Mouse (Mus musculus) hematopoietic stem cell, adult 5-6 weeks (primary cell): ENCODE data around the gene Trim40. TPM values are rescaled to one million over a fixed set of nuclear protein-coding genes. Genes with fewer than 3 reads are reported as not detected.
A peak's percentile ranks its signal among the peaks of the same experiment; 100 is the strongest.

Experiments
- ATAC-seq, 2 experiments: fragments of 125-278 bp in 1 of 2; replicated peaks in 1 of 2; 2 replicates each; pipeline ENCODE4 v1.8.0; 2016 to 2017; ENCODE audit warnings: inconsistent platforms in 2 of 2, mild to moderate bottlenecking in 2 of 2, moderate number of reproducible peaks in 2 of 2, low read depth in 1 of 2, moderate TSS enrichment in 1 of 2; ENCODE audit not compliant: low FRiP score in 2 of 2, poor library complexity in 2 of 2, severe bottlenecking in 2 of 2, insufficient read depth in 1 of 2, low TSS enrichment in 1 of 2
- total RNA-seq: library from RNA; stranded (forward); fragments of 172-1452, 232-1000 nt; gene quantifications from 2 replicates; pipeline ENCODE4 v1.2.3, GENCODE M21; 2017

Gene Trim40
- total RNA-seq, 1 experiment from 2014 or later, result not detected

GRCm38 (mm10) chr17:36855484-36855883, 34.4 kb downstream of the Trim40 start:
- ATAC-seq, result no peak

- no peak for ATAC-seq
Observed at GRCm38 (mm10) chr17:36851627-36852026, 38.3 kb downstream of the Trim40 start.

DNA sequence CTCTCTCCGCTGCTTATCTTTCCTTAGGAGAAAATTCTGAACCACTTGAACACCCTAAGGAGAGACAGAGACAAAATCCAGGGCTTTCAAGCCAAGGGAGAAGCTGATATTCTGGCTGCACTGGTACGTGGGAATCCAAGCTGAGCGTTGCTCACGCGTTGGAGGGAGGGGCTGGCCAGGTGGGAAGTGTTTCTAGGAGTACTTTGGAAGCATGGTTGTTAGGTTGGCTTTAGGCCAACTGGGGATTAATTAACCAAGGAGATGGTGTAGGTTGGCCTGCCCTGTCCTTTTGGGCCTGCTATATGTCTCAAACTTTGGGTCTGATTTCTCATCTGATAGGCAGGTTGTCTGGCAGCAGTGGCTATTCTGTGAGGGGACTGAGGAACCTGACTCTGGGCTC, 38.7 kb downstream of the Trim40 start:
- ATAC-seq, result no peak

- ATAC-seq, result no peak
Observed at GRCm38 (mm10) chr17:36849992-36850391, 39.9 kb downstream of the Trim40 start.

GRCm38 (mm10) chr17:36848911-36849310, 41.0 kb downstream of the Trim40 start:
- ATAC-seq, result no peak

DNA sequence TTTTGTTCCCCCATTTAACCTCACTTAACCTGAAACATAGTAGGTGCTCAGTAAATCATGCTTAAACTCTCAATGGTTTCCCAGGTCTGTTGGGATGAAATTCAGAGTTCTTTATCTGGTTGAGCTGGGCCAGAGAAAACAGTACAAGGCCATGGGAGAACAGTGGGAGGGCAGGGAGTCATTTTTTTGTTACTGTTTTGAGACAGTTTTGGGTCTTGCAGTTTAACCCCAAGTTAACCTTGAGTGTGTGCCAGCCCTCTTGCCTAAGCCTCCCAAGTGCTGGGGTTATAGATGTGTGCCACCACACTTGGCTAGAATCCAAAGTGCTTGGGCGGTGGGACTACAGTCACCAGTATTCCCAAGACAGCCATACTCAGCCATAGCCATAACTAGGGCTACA, 45.2 kb downstream of the Trim40 start:
- ATAC-seq, result no peak

DNA sequence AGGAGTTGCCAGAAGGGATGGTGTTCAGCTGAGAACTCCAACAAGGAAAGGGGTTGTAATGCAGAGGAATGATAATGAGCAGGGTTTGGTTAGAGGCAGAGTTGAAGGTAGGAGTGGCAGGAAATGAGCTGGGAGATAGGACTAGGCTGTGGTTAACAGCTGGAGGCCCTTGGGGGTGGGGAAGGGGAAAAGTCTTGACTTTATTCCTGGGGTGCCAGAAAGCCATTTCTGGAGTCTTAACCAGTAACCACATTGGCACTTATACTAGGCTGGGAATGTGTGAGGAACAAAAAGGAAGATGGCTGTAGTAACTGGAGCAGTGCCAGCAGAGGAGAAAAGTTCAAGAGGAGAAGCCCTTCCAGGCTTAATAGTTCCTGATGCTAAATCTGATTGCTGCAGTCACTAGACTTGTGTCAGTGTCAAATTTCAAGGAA, 45.6 kb downstream of the Trim40 start:
- ATAC-seq, result peak in 1 of 2 experiments; percentile 52; a peak in 2 of 4 replicates

DNA sequence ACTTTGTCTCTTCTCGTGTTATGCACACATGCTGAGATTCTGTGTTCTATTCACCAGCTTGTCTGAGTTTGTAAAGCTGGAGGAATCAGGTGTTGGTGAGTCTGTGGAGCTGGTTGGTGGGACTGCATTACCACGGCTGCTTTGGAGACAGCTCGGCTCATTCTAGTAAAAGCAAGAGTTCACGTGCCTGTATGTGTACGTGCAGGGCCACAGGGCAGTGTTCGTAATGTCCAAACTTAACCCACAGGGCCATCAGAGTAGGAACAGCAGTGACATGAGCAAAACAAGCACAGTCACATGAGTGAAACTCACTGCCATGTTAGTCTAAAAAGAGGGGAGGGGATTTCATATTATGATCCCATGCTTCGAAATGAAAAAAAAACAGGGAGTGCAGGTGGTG, 46.2 kb downstream of the Trim40 start:
- no peak for ATAC-seq

DNA sequence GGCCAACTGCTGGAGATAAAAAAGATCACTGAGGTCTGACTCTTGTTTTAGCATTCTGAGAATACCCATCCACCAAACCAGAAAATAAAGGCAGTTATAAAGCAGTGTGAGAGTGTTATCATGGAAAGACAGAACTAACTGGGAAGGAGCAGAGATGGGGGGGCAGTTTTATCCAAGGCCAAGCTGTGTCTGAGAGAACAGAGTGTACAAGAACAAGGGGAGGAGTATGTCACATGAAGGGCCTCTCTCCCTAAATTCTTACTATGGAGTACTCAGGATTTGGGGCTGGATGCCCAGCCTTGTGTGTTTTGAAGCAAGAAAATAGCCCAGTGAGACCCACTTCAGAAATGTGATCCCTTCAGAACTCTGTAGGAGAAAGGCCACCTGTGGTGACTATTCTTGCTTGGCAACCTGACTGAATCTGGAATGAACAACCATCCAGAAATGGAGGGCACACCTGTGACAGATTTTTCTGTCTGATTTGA, 48.9 kb downstream of the Trim40 start:
- no peak for ATAC-seq

DNA sequence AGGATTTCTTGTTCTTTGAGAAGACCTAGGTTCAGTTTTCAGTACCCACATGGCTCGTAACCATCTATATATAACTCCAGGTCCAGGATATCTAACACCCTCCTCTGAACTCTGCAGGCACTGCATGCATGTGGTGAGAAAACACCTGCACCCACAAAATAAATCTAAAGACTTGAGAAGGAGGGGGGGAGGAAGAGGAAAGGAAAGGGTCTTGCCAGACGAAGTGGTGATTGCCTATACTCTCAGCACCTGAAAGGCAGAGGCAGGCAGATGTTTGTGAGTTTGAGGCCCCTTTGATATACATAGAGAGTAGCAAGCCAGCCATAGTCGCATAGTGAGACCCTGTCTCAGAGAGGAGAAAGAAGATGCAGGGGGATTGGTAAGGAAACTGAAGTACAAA, 50.0 kb downstream of the Trim40 start:
- ATAC-seq, result no peak

DNA sequence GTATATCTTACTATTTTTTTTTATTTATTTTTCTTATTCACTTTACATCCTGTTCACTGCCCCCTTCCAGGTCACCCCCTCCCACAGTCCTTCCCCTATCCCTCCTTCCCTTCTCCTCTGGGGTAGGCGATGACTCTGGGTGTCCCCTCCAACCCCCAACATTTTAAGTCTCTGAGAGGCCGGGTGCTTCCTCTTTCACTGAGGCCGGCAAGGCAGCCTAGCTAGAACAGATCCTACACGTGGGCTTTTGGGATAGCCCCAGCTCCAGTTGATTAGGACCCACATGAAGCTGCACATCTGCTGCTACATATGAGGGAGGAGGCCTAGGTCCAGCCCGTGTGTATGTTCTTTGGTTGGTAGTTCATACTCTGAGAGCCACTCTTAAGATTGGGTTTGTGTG, 50.9 kb downstream of the Trim40 start:
- no peak for ATAC-seq

- ATAC-seq, result peak; percentile 95 to 99
Observed at GRCm38 (mm10) chr17:36836874-36837647, 52.9 kb downstream of the Trim40 start, which contains the start of gene Trim26. Trim26 (plus strand) TSS chr17:36837134.

DNA sequence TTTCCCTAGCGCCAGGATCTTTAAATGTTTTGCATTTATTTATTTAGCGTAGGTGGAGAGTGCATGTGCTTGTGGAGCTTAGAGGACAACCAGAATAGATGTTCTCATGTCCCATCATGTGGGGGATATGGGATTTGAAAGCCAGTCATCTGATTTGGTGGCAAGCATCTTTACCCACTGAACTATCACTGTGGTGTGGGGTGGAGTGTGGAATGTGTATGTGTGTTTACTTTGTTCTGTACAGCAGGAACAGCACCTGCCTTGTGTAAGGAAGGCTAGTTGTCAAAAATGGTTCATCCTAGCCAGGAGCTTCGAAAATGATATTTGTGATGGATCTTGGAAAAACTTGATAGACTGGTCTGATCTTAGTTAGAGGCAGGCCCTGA, 53.5 kb downstream of the Trim40 start:
- peak in 1 of 2 experiments; percentile 2; a peak in 1 of 4 replicates for ATAC-seq

DNA sequence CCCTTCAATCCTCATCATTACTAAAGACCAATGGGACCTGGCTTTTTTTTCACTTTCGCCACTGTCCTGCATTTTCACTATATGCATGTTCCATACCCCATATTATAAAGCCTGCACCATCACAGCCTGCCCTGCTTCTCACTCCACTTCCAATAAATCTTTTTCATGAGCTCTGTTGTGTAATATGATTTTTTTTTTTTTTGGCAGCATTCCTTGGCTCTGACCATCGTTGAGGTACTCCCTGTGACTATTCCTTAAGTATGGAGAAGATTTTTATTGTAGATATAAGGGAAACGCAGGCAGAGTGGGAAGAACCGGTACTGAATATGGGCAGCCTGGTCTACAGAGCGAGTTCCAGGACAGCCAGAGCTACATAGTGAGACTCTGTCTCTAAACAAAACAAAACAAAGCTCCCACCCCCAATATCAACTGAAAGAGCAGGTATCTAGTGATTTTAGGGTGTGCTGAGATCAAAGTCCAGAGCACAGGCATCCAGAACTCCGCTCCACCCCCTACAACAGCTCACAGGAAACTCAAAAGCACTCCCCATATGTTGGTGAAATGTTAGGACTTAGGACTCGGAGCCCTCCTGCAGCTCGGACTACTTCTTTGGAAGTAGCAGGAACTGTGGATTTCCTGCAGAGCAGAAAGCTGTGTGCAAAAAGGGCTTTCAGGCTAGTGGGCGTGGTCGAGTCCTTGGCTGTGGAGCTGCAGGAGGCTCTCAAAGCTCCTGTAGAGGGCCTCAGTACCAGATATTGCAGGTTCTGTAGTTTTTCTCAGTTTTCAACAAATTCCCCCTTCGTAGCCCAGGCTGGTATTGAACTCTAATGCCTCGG, 54.1 kb downstream of the Trim40 start:
- peak; percentile 55 to 72 for ATAC-seq

DNA sequence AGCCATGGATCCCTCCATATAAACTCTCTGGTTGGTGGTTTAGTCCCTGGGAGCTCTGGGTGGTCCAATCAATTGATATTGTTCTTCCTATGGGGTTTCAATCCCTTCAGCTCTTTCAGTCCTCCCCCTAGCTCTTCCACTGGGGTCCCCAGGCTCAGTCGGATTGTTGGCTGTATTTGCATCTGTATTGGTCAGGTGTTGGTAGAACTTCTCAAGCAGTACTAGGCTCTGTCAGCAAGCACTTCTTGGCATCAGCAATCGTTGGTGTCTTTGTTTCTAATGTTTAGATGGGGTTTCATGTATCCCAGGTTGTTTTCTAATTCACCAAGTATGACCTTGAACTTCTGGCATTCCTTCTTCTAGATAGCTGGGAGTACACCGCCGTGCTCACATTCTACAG, 57.2 kb downstream of the Trim40 start:
- ATAC-seq, result no peak
